Mouse (Mus musculus) cerebellum, postnatal 10 days (tissue): ENCODE results near the gene Gm765.

ENCODE experiments used
- DNase-seq, 2 experiments: peaks; one replicate each; pipeline ENCODE4 v3.0.0; 2021; ENCODE audit warnings: mixed read lengths in 2 of 2

Gm765 gene

DNA sequence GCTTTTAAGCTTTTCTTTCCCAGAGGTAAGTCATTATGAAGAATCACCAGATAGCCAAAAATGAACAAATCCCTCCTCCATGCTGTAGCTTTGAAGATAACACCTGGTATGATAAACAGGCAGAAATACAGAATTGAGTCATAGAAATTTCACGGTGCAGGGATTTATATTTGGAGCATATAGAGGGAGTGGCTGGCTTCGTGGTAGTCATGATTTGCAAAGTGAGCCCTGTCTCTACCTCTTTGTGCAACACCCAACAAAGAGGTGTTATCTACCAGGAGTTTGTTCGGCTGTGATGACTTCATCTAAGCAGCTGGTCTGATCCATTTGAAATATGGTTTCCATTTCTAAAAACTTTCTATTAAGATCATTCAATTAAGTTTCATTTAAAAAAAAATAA lies 130.3 kb downstream of the Gm765 start:
- no peak for DNase-seq

DNA sequence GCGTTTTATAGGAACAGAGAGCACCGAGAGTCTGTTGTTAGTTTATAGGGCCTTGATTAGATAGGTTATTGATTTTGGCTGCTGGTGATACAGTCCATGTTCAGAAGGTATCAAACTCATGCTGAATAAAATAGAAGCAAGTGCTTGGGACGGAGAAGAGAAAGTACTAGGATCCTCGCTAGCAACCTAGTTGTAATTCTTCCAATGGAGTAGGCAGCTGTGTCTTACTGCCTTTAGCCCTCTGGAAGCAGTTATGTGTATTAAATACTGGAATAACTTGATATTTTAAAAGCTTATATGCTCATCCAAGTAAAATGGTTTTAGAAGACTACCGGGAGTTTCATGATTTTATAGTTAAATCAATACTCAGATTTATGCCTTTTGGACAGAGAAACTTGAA lies 132.3 kb downstream of the Gm765 start:
- DNase-seq = no peak

DNA sequence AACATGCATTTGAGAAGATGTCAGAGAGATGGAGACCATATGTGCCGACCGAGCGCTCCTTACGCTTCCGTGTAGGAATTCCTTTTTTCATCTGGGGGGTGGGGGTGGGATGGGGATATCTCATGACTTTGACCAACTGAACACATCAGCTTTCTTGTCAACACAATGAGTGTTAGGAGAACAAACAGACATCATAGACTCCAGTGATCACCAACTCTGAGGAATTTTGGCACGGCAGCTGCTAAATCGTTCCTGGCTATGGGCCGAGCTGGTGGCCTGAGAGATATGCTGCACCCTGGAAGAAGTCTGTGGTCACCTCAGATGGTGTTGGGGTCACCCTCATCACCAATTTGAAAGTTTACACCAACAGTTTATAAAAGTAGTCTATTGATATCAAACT lies 134.5 kb downstream of the Gm765 start:
- DNase-seq = no peak

DNA sequence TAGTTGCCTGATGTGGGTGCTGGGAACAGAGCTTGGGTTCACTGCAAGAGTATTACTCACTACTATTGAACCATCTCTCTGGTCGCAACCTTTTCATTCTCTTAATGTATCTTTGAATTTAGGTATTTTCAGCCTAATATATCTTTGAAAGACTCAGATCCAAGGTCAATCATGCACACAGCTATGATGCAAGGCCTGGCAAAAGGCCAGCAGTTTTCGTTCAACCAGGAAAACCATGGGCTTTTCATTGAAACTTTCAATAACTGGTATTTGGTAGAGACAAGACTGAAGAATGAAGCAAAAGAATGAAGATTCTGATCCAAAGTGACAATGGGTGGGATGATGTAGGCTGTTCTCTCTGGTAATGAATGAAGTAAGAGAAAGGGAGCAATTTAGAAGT lies 143.8 kb downstream of the Gm765 start:
- DNase-seq = peak; percentile 5 to 26

DNA sequence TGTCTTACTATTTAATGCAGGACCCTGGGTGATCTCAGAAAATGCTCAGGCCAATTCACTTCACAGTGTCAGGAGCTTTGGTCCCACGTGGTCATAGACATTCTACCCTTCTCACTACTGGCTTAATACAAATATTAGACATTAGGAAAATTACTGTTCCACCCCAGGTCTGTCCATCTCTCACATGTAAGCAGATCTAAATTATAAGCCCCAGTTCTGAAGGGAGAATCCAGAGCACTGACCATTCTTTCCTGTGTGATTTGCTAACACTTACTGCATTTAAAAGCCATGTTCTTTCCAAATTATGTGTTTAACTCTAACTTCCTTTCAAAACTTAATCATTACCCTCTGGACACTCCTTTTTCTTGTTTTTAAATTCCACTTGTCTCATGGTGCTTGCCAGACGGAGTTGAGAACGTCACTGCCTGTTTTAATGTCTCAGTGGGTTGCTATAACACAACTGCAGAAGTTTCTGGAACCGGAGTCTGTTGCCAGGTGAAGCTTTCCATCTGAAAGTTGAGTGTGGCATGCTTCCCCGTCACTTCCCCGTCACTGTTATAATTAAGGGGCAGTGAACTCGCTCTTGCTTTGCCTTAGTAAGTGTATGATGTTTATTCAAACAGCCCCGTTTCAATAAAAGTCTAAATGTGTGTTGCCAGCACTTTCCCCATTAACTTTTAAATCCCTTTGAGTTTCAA lies 151.7 kb downstream of the Gm765 start:
- no peak for DNase-seq
